Mouse (Mus musculus): ENCODE data around the gene Rnf5. TPM values are rescaled to one million over a fixed set of nuclear protein-coding genes. Genes with fewer than 3 reads are reported as not detected.
A peak's percentile ranks its signal among the peaks of the same experiment; 100 is the strongest.

The Rnf5 gene
- polyA plus RNA-seq, 1 experiment, result 34.1 TPM

DNA sequence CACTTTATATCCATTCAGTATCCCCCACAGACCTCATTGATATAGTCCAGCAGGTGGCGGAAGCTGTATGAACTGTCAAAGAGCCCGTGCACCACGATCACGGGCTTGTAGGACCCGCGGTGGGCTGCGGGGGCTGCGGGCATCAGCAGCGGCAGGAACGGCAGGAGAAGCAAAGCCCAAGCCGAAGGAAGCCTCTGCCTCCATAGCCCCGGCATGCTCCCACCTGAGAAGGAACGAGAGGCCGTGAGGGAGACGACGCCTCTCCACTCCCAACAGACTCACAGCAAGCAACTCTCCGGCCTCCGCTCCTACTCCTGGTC lies 23.2 kb upstream of the Rnf5 start:
- Histone ChIP-seq H3K4me1 (ENCODE audit: control insufficient read depth, insufficient read depth, low read length) (peaks cover 9% of the 10 kb centered on the region; the same call in 1 of the 2 replicates), H3K4me3 (ENCODE audit: insufficient read depth, low read length) (peak overlapping the region; percentile 93), H3K27ac (ENCODE audit: insufficient read depth, low read length) (peak overlapping the region; percentile 15)
- TF ChIP-seq CTCF (IDR thresholded peaks at IDR 0.05; ENCODE audit: borderline replicate concordance, insufficient read depth, low read length) (peak; percentile 43; the same call in 1 of the 2 replicates), POLR2A (IDR thresholded peaks at IDR 0.05; ENCODE audit: low read depth, low read length) (no peak)

DNA sequence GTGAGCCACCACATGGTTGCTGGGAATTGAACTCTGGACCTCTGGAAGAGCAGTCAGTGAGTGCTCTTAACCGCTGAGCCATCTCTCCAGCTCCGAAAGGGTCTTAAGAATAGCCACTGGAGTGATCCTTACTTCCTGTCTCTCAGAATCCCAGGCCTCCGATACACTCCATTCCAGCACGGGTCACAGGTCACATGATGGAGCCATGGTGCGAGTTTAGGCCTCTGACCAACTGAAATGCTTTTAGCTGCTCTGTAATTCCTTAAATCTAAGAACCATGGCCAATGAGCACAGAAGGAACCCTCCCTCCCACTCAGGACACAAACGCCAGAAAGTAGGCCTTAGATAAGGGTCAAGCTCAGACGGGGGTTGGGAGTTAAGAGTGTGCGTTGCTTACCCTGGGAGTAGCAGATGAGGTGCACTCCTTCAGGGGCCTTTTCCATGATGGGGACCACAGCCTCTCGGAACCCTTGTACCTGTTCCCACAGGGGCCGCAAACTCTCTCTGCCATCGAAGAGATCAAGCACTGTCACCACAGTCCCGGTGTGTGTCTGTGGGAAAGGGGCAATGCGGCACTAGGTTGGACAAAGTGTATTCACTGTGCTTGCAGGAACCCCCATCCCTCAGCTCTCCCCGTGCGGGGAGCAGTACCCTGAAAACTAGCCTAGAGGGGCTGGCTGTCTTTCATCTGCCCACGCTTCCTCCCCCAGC lies 22.7 kb upstream of the Rnf5 start:
- H3K4me3 ChIP-seq (ENCODE audit: insufficient read depth, low read length), result peak overlapping the region; percentile 93
- H3K4me1 ChIP-seq (ENCODE audit: control insufficient read depth, insufficient read depth, low read length), result peaks cover 9% of the 10 kb centered on the region; the same call in 1 of the 2 replicates
- no peak overlapping the region for H3K27ac ChIP-seq (ENCODE audit: insufficient read depth, low read length)
- TF ChIP-seq POLR2A (IDR thresholded peaks at IDR 0.05; ENCODE audit: low read depth, low read length) (no peak), CTCF (IDR thresholded peaks at IDR 0.05; ENCODE audit: borderline replicate concordance, insufficient read depth, low read length) (no peak)

DNA sequence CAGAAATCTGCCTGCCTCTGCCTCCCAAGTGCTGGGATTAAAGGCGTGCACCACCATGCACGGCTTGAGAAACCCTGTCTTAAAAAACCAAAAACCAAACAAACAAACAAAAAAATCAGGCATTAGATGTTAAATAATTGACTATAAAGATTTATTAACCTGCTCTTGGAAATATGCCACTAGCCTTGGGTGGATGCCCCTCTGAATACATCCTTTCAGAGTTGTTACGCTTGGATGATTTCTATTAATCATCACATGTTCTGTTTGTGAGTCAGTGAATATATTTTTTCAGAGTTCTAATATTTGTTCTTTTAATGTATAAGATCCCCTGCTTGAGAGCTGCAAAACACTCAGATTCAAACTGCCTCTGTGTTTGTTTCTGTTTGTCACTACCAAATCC lies 21.5 kb upstream of the Rnf5 start:
- Histone ChIP-seq H3K27ac (ENCODE audit: insufficient read depth, low read length) (no peak overlapping the region), H3K4me1 (ENCODE audit: control insufficient read depth, insufficient read depth, low read length) (peaks cover 9% of the 10 kb centered on the region; the same call in 1 of the 2 replicates), H3K4me3 (ENCODE audit: insufficient read depth, low read length) (no peak overlapping the region)
- no peak for TF ChIP-seq POLR2A (IDR thresholded peaks at IDR 0.05; ENCODE audit: low read depth, low read length)
- no peak for TF ChIP-seq CTCF (IDR thresholded peaks at IDR 0.05; ENCODE audit: borderline replicate concordance, insufficient read depth, low read length)

DNA sequence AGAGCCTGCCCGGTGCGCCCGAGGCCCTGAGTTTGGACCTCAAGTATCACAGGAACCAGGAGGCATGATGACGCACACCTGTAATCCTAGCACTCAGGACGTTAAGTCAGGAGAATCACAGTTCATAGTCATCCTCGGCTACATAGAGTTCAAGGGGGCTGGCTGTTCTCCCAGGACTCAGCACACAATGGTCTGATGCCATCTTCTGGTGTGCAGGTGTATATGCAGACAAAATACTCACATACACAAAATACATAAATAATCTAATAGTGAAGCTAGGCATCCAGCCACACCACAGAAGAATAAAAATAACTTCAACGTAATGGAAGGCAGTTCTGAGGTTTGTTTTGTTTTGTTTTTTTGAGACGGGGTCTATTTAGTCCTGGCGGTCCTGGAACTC lies 19.7 kb upstream of the Rnf5 start:
- Histone ChIP-seq H3K4me3 (ENCODE audit: insufficient read depth, low read length) (no peak overlapping the region), H3K4me1 (ENCODE audit: control insufficient read depth, insufficient read depth, low read length) (peaks cover 4% of the 10 kb centered on the region; the same call in 1 of the 2 replicates), H3K27ac (ENCODE audit: insufficient read depth, low read length) (no peak overlapping the region)
- TF ChIP-seq CTCF (IDR thresholded peaks at IDR 0.05; ENCODE audit: borderline replicate concordance, insufficient read depth, low read length) (no peak), POLR2A (IDR thresholded peaks at IDR 0.05; ENCODE audit: low read depth, low read length) (no peak)

DNA sequence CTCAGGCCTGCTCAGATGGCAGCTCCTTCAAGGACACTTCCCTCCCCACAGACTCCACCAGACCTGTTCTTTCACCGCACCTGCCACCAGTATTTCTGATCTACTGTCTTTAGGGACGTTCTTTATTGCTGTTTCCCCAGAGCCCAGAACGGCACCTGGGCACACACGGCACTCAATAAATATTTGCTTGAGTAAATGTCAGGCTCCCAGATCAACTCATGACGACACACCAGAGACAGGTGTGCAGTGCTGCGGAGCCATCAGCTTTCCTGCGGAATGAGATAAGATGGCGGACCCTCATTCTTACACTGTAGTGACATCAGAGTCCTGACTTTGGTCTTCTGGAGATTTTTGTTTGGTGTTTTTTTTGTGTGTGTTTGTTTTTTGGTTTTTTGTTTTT lies 17.5 kb upstream of the Rnf5 start:
- H3K27ac ChIP-seq (ENCODE audit: insufficient read depth, low read length), result no peak overlapping the region
- H3K4me3 ChIP-seq (ENCODE audit: insufficient read depth, low read length), result no peak overlapping the region
- H3K4me1 ChIP-seq (ENCODE audit: control insufficient read depth, insufficient read depth, low read length), result 0 out of 2 replicates have a peak, but pooled peaks cover under 1% of the 10 kb centered on the region
- TF ChIP-seq POLR2A (IDR thresholded peaks at IDR 0.05; ENCODE audit: low read depth, low read length), result no peak
- no peak for TF ChIP-seq CTCF (IDR thresholded peaks at IDR 0.05; ENCODE audit: borderline replicate concordance, insufficient read depth, low read length)

DNA sequence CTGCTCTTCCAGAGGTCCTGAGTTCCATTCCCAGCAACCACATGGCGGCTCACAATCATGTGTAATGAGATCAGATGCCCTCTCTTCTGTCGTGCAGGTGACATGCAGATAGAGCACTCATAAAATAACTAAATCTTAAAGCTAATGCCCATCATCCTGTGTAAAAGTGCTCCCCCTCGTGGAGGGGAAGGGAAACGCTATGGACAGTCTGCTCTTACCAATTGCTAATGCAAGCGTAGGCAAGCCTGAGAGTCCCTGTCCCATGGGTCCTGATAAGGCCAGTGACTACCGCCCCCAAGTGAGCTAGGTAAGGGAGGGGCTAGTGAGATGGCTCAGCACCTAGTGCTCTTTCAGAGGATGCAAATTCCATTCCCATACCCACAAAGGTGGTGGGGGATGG lies 15.5 kb upstream of the Rnf5 start:
- Histone ChIP-seq H3K4me3 (ENCODE audit: insufficient read depth, low read length) (no peak overlapping the region), H3K27ac (ENCODE audit: insufficient read depth, low read length) (no peak overlapping the region), H3K4me1 (ENCODE audit: control insufficient read depth, insufficient read depth, low read length) (no peaks in the 10 kb centered on the region)
- TF ChIP-seq POLR2A (IDR thresholded peaks at IDR 0.05; ENCODE audit: low read depth, low read length) (no peak), CTCF (IDR thresholded peaks at IDR 0.05; ENCODE audit: borderline replicate concordance, insufficient read depth, low read length) (peak; percentile 57; the same call in 1 of the 2 replicates)

DNA sequence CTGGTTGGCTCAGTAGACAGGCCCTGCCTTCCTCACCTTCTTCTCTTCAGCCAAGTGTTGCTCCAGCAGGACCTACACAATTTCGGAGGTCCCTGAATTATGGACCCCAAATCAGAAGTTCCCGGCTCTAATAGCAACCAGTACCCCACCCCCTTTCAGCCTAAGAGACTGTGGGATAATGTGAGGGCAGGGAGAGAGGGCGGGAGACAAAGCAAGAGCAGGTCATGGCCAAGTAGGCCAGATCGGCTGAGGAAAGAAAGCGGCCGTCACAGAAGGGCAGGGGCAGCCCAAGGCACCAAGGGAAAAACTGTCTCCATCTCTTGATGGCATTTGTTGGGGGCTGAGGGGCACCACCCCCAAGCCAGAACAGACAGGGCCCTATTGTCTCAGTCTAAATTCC lies 12.4 kb upstream of the Rnf5 start, which contains the start of gene Egfl8:
Gene Egfl8 (minus strand): TSS at position 101 of the 400 bp plus-strand sequence.
- H3K4me3 ChIP-seq (ENCODE audit: insufficient read depth, low read length), result no peak within 1 kb of the TSS
- no peak within 1 kb of the TSS for H3K27ac ChIP-seq (ENCODE audit: insufficient read depth, low read length)
- no peaks in the 10 kb centered on the region for H3K4me1 ChIP-seq (ENCODE audit: control insufficient read depth, insufficient read depth, low read length)
- no peak for TF ChIP-seq CTCF (IDR thresholded peaks at IDR 0.05; ENCODE audit: borderline replicate concordance, insufficient read depth, low read length)
- no peak for TF ChIP-seq POLR2A (IDR thresholded peaks at IDR 0.05; ENCODE audit: low read depth, low read length)

DNA sequence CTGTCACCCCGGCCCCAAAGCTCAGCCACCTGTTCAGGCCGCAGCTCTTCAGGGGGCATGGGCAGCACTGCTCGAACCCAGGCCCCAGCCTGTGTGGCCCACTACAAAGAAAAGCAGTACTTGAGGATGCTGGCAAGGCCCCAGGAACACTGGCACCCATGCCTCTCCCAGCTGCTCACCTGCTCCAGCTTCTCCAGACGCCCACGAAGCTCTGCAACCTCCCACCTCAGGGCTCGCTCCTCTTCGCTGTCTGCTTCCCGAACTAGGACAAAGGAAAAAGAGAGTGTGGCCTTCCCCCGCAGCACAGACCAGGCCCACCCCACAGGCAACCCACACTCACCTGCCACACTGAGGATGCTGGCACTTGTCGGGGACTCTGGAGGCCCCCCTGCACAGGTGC lies 10.3 kb upstream of the Rnf5 start:
- no peaks in the 10 kb centered on the region for H3K4me1 ChIP-seq (ENCODE audit: control insufficient read depth, insufficient read depth, low read length)
- TF ChIP-seq CTCF (IDR thresholded peaks at IDR 0.05; ENCODE audit: borderline replicate concordance, insufficient read depth, low read length) (no peak), POLR2A (IDR thresholded peaks at IDR 0.05; ENCODE audit: low read depth, low read length) (no peak)
- H3K27ac ChIP-seq (ENCODE audit: insufficient read depth, low read length), result no peak overlapping the region
- H3K4me3 ChIP-seq (ENCODE audit: insufficient read depth, low read length), result no peak overlapping the region

DNA sequence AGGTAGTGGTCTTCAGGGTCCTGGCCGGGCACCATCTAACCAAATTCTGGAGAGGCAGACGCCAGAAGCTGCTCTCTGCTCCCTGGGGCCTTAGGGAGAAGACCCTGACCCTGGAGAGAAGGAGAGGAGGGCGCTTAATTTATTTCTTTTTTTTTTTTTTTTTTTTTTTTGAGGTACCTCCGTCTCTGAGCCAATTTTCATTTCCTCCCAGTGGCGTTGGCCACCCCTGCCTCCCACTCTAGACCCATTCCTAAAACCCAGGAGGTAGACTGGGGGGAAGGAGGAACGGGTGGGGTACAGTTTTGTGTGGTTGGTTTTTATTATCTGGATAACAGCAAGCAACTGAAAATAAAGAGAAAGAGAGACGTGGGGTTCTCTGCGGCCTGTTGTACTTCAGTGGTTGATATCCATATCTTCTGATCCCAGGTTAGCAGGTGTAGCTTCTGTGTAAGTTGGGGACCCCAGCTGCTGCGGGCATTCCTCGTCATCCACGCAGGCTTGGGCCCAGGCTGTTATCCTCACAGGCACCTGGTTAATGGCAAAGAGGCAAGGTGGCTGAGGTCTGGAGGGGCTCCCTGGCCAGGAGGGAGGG lies 9.7 kb upstream of the Rnf5 start:
- no peak overlapping the region for H3K4me3 ChIP-seq (ENCODE audit: insufficient read depth, low read length)
- H3K27ac ChIP-seq (ENCODE audit: insufficient read depth, low read length), result no peak overlapping the region
- no peaks in the 10 kb centered on the region for H3K4me1 ChIP-seq (ENCODE audit: control insufficient read depth, insufficient read depth, low read length)
- TF ChIP-seq POLR2A (IDR thresholded peaks at IDR 0.05; ENCODE audit: low read depth, low read length), result no peak
- TF ChIP-seq CTCF (IDR thresholded peaks at IDR 0.05; ENCODE audit: borderline replicate concordance, insufficient read depth, low read length), result no peak

DNA sequence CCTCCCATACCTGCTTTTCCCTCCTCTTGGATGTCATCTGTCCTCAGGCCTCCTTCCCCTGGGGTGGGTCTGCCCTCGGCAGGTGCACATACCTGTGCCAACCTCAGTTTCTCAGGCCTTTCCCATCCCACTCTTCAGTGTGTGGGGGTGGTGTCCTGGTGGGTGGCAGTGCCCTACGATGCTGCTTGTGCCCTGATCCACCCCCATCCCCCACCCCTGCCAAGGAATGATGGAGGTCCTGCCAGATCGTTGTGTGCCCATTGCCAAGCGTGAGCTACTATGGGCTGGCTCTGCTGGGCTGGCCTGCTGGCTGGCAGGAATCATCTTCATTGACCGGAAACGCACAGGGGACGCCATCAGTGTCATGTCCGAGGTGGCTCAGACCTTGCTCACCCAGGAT lies 7.6 kb upstream of the Rnf5 start:
- Histone ChIP-seq H3K27ac (ENCODE audit: insufficient read depth, low read length) (no peak overlapping the region), H3K4me1 (ENCODE audit: control insufficient read depth, insufficient read depth, low read length) (peaks cover 4% of the 10 kb centered on the region; the same call in 1 of the 2 replicates)
- TF ChIP-seq CTCF (IDR thresholded peaks at IDR 0.05; ENCODE audit: borderline replicate concordance, insufficient read depth, low read length) (no peak), POLR2A (IDR thresholded peaks at IDR 0.05; ENCODE audit: low read depth, low read length) (no peak)

More for the DNA sequence above, 7.6 kb upstream of the Rnf5 start:
- no peak overlapping the region for H3K4me3 ChIP-seq (ENCODE audit: insufficient read depth, low read length)

Data from embryonic fibroblast, embryonic 13.5 days (primary cell).